Mouse (Mus musculus) effector memory CD4-positive, alpha-beta T cell, adult 5 months (primary cell): ENCODE data around the gene Gmfb. TPM values are rescaled to one million over a fixed set of nuclear protein-coding genes. Genes with fewer than 3 reads are reported as not detected.

Experiments used
- polyA plus RNA-seq: library from polyadenylated mRNA; unstranded; fragments of 100-300 nt; shearing (Covaris generic); gene quantifications from one replicate; pipeline ENCODE4 v1.2.1, GENCODE M21; 2017

Gene Gmfb
- polyA plus RNA-seq: 86.6 TPM

GRCm38 (mm10) chr14:46821873-46822716 lies at the start of gene Gmfb:
TSS of gene Gmfb (minus strand) at chr14:46822242.

GRCm38 (mm10) chr14:46831837-46832333 lies 9.8 kb upstream of the Gmfb start, which contains the start of gene Cgrrf1:
TSS of gene Cgrrf1 (plus strand) at chr14:46832125.

GRCm38 (mm10) chr14:46787787-46788504 lies 34.1 kb downstream of the Gmfb start, which contains the start of gene Cnih1:
TSS of gene Cnih1 (minus strand) at chr14:46788411.

GRCm38 (mm10) chr14:46760355-46761029 lies 61.5 kb downstream of the Gmfb start, which contains the start of gene Cdkn3:
TSS of gene Cdkn3 (plus strand) at chr14:46760541.

Other genes with a start within 250 kb of the Gmfb start
- 0.55 TPM for gene Cdkn3, start 61.7 kb downstream of the Gmfb start, polyA plus RNA-seq
- gene Cnih1, start 33.8 kb downstream of the Gmfb start, polyA plus RNA-seq: 54.3 TPM
- 15.2 TPM for gene Cgrrf1, start 9.9 kb upstream of the Gmfb start, polyA plus RNA-seq
- gene Samd4, start 60.6 kb upstream of the Gmfb start, polyA plus RNA-seq: not detected